Mouse (Mus musculus) naive thymus-derived CD4-positive, alpha-beta T cell, adult 2 months (primary cell): ENCODE measurements at regions not wholly inside any gene's neighbourhood (a gene's known extent, or its start where the extent isn't known, plus 50 kb on each side); places are given as distances from the start of the nearest gene placed in this dataset.

ENCODE experiments used
- DNase-seq: peaks from one replicate; pipeline ENCODE4 v3.0.0-alpha.2; 2011; ENCODE audit warnings: low read depth

GRCm38 (mm10) chr11:112412434-112412833, 369.6 kb upstream of the Sox9 start:
- no peak for DNase-seq

- DNase-seq: no peak
Measured at GRCm38 (mm10) chr11:112442639-112443038, 339.4 kb upstream of the Sox9 start.

GRCm38 (mm10) chr11:112443890-112444289, 338.1 kb upstream of the Sox9 start:
- no peak for DNase-seq

GRCm38 (mm10) chr11:112449632-112450031, 332.4 kb upstream of the Sox9 start:
- no peak for DNase-seq

- no peak for DNase-seq
Measured at GRCm38 (mm10) chr11:112450227-112450626, 331.8 kb upstream of the Sox9 start.

- DNase-seq: no peak
Measured at GRCm38 (mm10) chr11:112458075-112458474, 323.9 kb upstream of the Sox9 start.

GRCm38 (mm10) chr11:112463121-112463520, 318.9 kb upstream of the Sox9 start:
- DNase-seq: no peak

- no peak for DNase-seq
Measured at GRCm38 (mm10) chr11:112464386-112464785, 317.6 kb upstream of the Sox9 start.

GRCm38 (mm10) chr11:112470336-112470735, 311.7 kb upstream of the Sox9 start:
- no peak for DNase-seq

GRCm38 (mm10) chr11:112473237-112473636, 308.8 kb upstream of the Sox9 start:
- no peak for DNase-seq

GRCm38 (mm10) chr11:112473681-112474080, 308.3 kb upstream of the Sox9 start:
- DNase-seq: no peak

GRCm38 (mm10) chr11:112480360-112480759, 301.7 kb upstream of the Sox9 start:
- no peak for DNase-seq

- DNase-seq: no peak
Measured at GRCm38 (mm10) chr11:112501781-112502180, 280.2 kb upstream of the Sox9 start.

GRCm38 (mm10) chr11:112519076-112519475, 262.9 kb upstream of the Sox9 start:
- no peak for DNase-seq

- DNase-seq: no peak
Measured at GRCm38 (mm10) chr11:112524983-112525382, 257.0 kb upstream of the Sox9 start.

- no peak for DNase-seq
Measured at GRCm38 (mm10) chr11:112542573-112542972, 239.5 kb upstream of the Sox9 start.

- no peak for DNase-seq
Measured at GRCm38 (mm10) chr11:112543473-112543872, 238.6 kb upstream of the Sox9 start.

GRCm38 (mm10) chr11:112545231-112546010, 236.6 kb upstream of the Sox9 start:
- DNase-seq: no peak

GRCm38 (mm10) chr11:112546162-112546561, 235.9 kb upstream of the Sox9 start:
- DNase-seq: no peak

- DNase-seq: no peak
Measured at GRCm38 (mm10) chr11:112552838-112553237, 229.2 kb upstream of the Sox9 start.

GRCm38 (mm10) chr11:112563027-112563426, 219.0 kb upstream of the Sox9 start:
- DNase-seq: no peak

- no peak for DNase-seq
Measured at GRCm38 (mm10) chr11:112564706-112565215, 217.3 kb upstream of the Sox9 start.

GRCm38 (mm10) chr11:112566071-112566470, 216.0 kb upstream of the Sox9 start:
- DNase-seq: no peak

- DNase-seq: no peak
Measured at GRCm38 (mm10) chr11:112587386-112587785, 194.6 kb upstream of the Sox9 start.
